Mouse (Mus musculus) kidney, adult 2 months (tissue): ENCODE data around the gene Dedd. TPM values are rescaled to one million over a fixed set of nuclear protein-coding genes. Genes with fewer than 3 reads are reported as not detected.

Source experiments
- DNase-seq: peaks from one replicate; pipeline ENCODE4 v3.0.0; 2021
- H3K27ac ChIP-seq: fragments of 200-500 bp; 2 replicates; pipeline ENCODE4 v1.5.1; 2012; ENCODE audit warnings: low read depth, low read length, control low read depth, inconsistent platforms; ENCODE audit not compliant: insufficient read depth
- H3K27me3 ChIP-seq: fragments of 200-500 bp; replicated peaks from 2 replicates; pipeline ENCODE4 v1.6.1; 2012; ENCODE audit warnings: mild to moderate bottlenecking, moderate library complexity, low read length, inconsistent platforms; ENCODE audit not compliant: control insufficient read depth, insufficient read depth
- H3K36me3 ChIP-seq: fragments of 200-500 bp; 2 replicates; pipeline ENCODE4 v1.6.1; 2012; ENCODE audit warnings: mild to moderate bottlenecking, moderate library complexity, low read length, inconsistent platforms; ENCODE audit not compliant: control insufficient read depth, insufficient read depth
- H3K4me1 ChIP-seq: fragments of 200-500 bp; 2 replicates; pipeline ENCODE4 v1.6.1; 2011; ENCODE audit warnings: low read length; ENCODE audit not compliant: control insufficient read depth, insufficient read depth
- H3K4me3 ChIP-seq: fragments of 200-500 bp; 2 replicates; pipeline ENCODE4 v1.5.1; 2011; ENCODE audit warnings: mild to moderate bottlenecking, low read depth, low read length, control low read depth; ENCODE audit not compliant: insufficient read depth
- CTCF ChIP-seq: fragments of 200-500 bp; conservative IDR thresholded peaks from 2 replicates; pipeline ENCODE4 v1.5.1; 2011; ENCODE audit warnings: low read depth, mild to moderate bottlenecking, control low read depth, low read length, moderate library complexity, mixed read lengths; ENCODE audit not compliant: insufficient read depth, insufficient read length
- POLR2A ChIP-seq: fragments of 200-500 bp; IDR thresholded peaks from one replicate; pipeline ENCODE4 v1.6.1; 2011; ENCODE audit warnings: low read depth, low read length, control low read depth
- WGBS: fragments of 180-500 bp; shearing (Covaris S2); methylation state at CpG from one replicate; pipeline ENCODE4 v1.1.7; 2018; 5-methylcytosine and 5-hydroxymethylcytosine counted together
- polyA plus RNA-seq: library from polyadenylated mRNA; depleted of rRNA; stranded (reverse); fragments of >200 nt; gene quantifications from 2 replicates; pipeline ENCODE4 v1.2.3, GENCODE M21; 2012

The Dedd gene
- polyA plus RNA-seq, 1 experiment = 48.6 TPM

DNA sequence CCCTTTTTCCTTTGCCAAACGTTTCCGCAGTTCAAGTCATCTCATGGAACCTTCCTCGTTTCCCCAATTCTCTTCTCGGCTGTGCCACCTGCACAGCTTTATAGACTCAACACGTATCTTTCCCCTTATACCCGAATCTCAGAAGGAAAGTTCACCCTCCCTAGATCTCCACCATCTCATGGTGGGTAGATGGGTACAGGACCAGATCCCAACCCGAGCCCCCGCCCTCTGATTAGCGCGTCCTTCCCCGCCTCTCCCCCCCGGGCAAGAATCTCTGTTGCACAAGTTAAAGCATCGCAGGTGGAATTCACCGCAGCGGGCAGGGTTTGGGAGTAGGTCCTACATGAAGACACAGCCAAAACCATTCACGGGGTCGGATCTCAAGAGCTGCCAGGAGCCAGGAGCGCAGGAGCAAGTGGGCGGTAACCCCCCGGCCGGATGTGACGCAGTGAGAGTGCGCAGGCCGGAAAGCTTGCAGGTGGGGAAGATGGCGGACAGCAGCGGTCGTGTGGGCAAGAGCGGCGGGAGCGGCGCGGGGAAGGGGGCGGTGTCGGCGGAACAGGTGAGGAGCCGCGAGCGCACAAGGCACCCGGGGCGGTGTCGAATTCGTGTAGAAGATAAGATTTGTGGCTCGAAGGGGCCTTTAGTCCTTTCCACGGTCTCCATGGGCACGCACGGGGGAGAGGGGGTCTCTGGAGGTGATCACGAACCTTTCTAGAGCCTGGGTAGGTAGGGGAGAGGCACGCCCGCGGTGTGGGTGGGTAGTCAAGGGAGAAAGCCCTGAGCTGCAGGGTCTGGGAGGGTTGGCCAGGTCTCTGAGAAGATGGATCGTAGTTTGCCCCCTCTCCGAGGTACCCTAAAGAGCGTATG lies 16.5 kb downstream of the Dedd start, which contains the start of the genes Nit1 and Pfdn2:
TSS of gene Nit1 (minus strand) at position 422 of the 870 bp plus-strand sequence.
TSS of gene Pfdn2 (plus strand) at position 446 of the 870 bp plus-strand sequence.
- peak within 1 kb of the TSS; percentile 81 for H3K4me3 ChIP-seq
- H3K27ac ChIP-seq = peak within 1 kb of the TSS; percentile 46
- peaks cover 3% of the 10 kb centered on the region; the same call in 1 of the 2 replicates for H3K36me3 ChIP-seq
- TF ChIP-seq CTCF = no peak
- TF ChIP-seq POLR2A = peak; percentile 56
- DNase-seq = peak; percentile 95
- under 1% methylated on average over 53 of the region's 53 CpGs for WGBS
- H3K27me3 ChIP-seq = no peaks in the 10 kb centered on the region
- H3K4me1 ChIP-seq = peaks cover 24% of the 10 kb centered on the region; the same call in 1 of the 2 replicates

- peak overlapping the region; percentile 46 for H3K27ac ChIP-seq
- 2% methylated on average over 14 of the region's 14 CpGs for WGBS
Observed at GRCm38 (mm10) chr1:171346095-171346450, 17.1 kb downstream of the Dedd start.

GRCm38 (mm10) chr1:171348665-171349064 lies 19.7 kb downstream of the Dedd start:
- Histone ChIP-seq H3K4me1 (peaks cover 11% of the 10 kb centered on the region; the same call in 1 of the 2 replicates), H3K4me3 (no peak overlapping the region), H3K27me3 (no peaks in the 10 kb centered on the region), H3K27ac (no peak overlapping the region), H3K36me3 (no peaks in the 10 kb centered on the region)
- DNase-seq = no peak
- TF ChIP-seq CTCF = no peak
- no peak for TF ChIP-seq POLR2A
- 74% methylated on average over 3 of the region's 3 CpGs for WGBS

More at GRCm38 (mm10) chr1:171346095-171346450, 17.1 kb downstream of the Dedd start:
- H3K27me3 ChIP-seq = no peaks in the 10 kb centered on the region
- H3K36me3 ChIP-seq = no peaks in the 10 kb centered on the region; the same call in 1 of the 2 replicates
- DNase-seq = no peak
- peaks cover 24% of the 10 kb centered on the region; the same call in 1 of the 2 replicates for H3K4me1 ChIP-seq
- H3K4me3 ChIP-seq = peak overlapping the region; percentile 81
- TF ChIP-seq CTCF (no peak), POLR2A (no peak)

DNA sequence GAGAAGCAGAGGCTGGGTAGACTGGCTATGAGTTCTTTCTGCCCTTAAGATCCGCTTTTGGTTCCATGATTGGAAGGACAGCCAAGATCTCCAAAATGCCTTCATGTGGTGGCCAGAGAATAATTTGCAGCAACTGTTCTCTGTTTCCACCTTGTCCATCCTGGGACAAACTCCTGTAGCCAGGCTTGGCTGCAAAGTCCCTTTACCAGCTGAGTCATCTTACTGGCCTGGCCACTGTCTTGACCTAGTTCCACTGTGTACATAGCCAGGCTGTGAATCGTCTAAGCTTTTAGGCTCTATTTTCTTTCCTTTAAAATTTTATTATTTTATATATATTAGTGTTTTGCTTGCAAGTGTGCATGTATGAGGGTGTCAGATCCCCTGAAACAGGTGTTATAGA lies 20.3 kb downstream of the Dedd start:
- no peak overlapping the region for H3K4me3 ChIP-seq
- no peak overlapping the region for H3K27ac ChIP-seq
- 60% methylated on average over 2 of the region's 2 CpGs for WGBS
- H3K4me1 ChIP-seq = peaks cover 11% of the 10 kb centered on the region; the same call in 1 of the 2 replicates
- no peaks in the 10 kb centered on the region for H3K27me3 ChIP-seq
- no peaks in the 10 kb centered on the region for H3K36me3 ChIP-seq
- DNase-seq = no peak
- no peak for TF ChIP-seq POLR2A
- TF ChIP-seq CTCF = no peak

- peak; percentile 33 for DNase-seq
- 75% methylated on average over 5 of the region's 5 CpGs for WGBS
- H3K4me3 ChIP-seq = no peak overlapping the region
- H3K27ac ChIP-seq = no peak overlapping the region
- no peaks in the 10 kb centered on the region for H3K27me3 ChIP-seq
- no peaks in the 10 kb centered on the region; the same call in 1 of the 2 replicates for H3K4me1 ChIP-seq
- H3K36me3 ChIP-seq = no peaks in the 10 kb centered on the region
- TF ChIP-seq POLR2A (no peak), CTCF (peak; percentile 66)
Observed at GRCm38 (mm10) chr1:171355812-171356340, 26.9 kb downstream of the Dedd start.

GRCm38 (mm10) chr1:171356814-171357213 lies 27.9 kb downstream of the Dedd start:
- H3K27me3 ChIP-seq = no peaks in the 10 kb centered on the region
- no peak overlapping the region for H3K4me3 ChIP-seq
- H3K27ac ChIP-seq = no peak overlapping the region
- no peaks in the 10 kb centered on the region; the same call in 1 of the 2 replicates for H3K4me1 ChIP-seq
- TF ChIP-seq POLR2A = no peak
- no peak for TF ChIP-seq CTCF
- H3K36me3 ChIP-seq = no peaks in the 10 kb centered on the region
- 74% methylated on average over 2 of the region's 2 CpGs for WGBS
- DNase-seq = no peak

GRCm38 (mm10) chr1:171358421-171358820 lies 29.5 kb downstream of the Dedd start:
- no peak for TF ChIP-seq POLR2A
- peak; percentile 37; the same call in 1 of the 2 replicates for TF ChIP-seq CTCF
- Histone ChIP-seq H3K4me1 (no peaks in the 10 kb centered on the region; the same call in 1 of the 2 replicates), H3K27ac (no peak overlapping the region), H3K36me3 (no peaks in the 10 kb centered on the region), H3K4me3 (no peak overlapping the region), H3K27me3 (no peaks in the 10 kb centered on the region)
- DNase-seq = peak; percentile 37
- 57% methylated on average over 4 of the region's 4 CpGs for WGBS
